Mouse (Mus musculus): Measurements from ENCODE around the gene Plekhg1. TPM values are rescaled to one million over a fixed set of nuclear protein-coding genes. Genes with fewer than 3 reads are reported as not detected.

Gene Plekhg1
- total RNA-seq, 2 experiments from 2014 or later, result 14.2 to 15.9 TPM

DNA sequence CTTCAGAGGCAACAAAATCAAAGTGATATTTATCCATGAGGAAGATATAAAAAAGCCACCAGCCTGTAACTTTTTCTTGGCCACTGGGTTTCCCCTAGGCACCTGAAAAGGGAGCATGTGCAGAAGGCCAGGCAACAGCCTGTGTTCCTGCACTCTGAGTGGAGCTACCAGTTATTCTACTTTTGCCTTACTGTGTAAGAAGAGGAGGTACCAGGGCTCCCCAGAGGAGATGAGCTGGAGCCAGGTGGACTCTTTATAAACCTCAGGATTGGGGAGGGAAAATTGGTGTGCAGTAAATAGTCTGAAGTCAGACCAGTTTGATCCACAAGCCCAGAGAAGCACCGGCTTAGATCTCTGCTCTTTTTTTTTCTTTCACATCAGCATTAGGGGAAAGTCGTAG, 111.3 kb downstream of the Plekhg1 start:
- no peak overlapping the region for H3K4me3 ChIP-seq
- no peak for TF ChIP-seq CTCF (conservative IDR thresholded peaks at IDR 0.05)
- no peak overlapping the region for H3K27ac ChIP-seq
- no peak for DNase-seq (ENCODE audit: low spot score in 2 of 2)

DNA sequence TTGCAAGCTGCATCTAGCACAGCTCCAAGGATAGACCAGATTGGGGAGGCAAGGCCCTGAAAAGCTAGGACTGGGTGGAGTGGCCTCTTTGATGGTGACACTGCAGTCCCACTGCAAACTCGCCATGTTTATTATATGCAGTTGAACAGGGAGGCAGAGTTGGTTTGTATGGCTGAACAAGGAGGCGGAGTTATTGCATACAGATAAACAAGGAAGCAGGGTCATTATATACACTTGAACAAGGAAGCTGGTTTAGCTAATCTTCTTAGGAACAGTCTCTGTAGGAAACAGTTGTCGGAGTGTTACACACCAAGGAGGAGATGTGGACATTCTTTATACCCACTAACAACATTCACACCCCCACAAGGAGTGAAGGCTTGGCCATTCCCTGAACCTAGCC, 112.6 kb downstream of the Plekhg1 start:
- no peak overlapping the region for H3K4me3 ChIP-seq
- DNase-seq (ENCODE audit: low spot score in 2 of 2), result no peak
- 0 out of 2 replicates have a peak overlapping the region, but pooled peaks have one; percentile 46 for H3K27ac ChIP-seq
- TF ChIP-seq CTCF (conservative IDR thresholded peaks at IDR 0.05), result no peak

DNA sequence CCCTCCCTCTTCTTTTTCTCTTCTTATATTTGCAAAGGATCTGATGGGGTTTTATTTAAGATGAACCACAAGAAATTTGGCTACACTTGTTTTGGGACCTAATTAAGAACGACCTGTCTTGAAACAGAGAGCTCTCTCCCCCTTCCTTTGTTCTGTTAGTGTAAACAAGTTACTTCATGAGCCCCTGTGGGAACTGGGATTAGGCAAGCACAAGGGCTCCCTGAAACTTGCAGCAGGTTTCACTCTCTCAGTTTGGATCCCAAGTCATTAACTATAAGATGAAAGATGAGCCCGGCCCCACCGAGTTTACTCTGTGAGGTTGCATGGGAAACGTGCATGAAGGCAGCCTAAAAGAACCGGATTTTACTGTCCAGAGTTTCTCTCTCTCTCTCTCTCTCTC, 117.7 kb downstream of the Plekhg1 start:
- DNase-seq (ENCODE audit: low spot score in 2 of 2), result no peak

DNA sequence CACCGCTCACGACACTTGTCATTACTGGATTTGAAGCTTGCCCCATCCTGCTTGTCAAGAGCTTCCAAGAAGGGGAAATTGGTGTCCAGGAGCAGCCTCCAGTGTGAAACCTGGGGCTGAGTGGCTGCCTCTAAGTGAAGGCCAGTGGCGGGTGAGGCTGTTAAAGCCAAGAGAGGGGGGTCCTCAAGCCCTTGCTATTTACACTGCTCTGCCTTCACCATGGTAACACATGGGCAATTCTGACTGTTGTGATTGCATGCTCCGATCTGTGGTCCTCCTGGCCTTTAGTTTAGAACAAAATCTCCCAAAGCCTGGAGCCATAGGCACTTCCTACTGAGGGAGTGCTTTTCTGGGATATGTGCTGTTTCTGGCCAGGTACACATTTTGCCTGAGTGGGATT, 118.3 kb downstream of the Plekhg1 start:
- no peak overlapping the region for H3K4me3 ChIP-seq
- no peak for TF ChIP-seq CTCF (conservative IDR thresholded peaks at IDR 0.05)

More for the DNA sequence above, 117.7 kb downstream of the Plekhg1 start:
- Histone ChIP-seq H3K27ac (no peak overlapping the region), H3K4me3 (no peak overlapping the region)
- TF ChIP-seq CTCF (conservative IDR thresholded peaks at IDR 0.05), result no peak

DNA sequence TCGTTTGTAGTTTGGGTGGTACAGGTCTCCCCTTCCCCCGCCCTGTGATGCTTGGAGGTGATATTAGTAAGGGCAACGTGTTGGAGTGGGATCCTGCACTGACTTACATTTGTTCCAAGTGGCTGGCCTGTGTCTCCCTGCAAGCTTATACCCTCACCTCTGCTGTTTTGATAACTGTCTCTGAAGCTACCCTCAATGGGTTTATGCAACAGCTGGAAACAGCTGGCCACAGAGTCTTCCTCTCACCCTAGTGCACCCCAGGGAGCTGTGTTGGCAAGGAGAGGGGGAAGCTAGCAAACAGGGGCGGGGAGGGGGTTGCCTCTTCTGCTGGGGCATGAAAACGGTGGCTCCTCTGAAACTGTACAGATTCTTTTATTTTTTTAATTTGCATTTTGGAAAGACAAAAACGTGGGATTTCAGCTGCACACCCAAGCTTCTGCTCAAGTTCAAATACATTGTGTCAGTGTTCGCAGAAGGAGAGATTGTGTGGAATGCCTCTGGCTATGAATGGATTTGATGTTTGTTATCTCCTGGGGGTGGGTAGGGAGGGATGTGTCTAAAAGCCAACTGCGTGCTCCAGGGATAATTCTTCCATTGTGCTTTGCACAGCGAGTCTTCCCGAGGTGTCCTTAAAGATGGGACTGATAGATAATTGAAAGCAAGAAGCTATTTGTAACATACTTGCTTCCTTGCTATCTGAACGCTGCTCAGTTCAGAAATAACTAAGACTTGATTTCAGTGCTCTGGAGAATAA, 119.0 kb downstream of the Plekhg1 start:
- no peak for DNase-seq (ENCODE audit: low spot score in 2 of 2)
- no peak overlapping the region for H3K4me3 ChIP-seq
- peak overlapping the region; percentile 37; the same call in 1 of the 2 replicates for H3K27ac ChIP-seq
- TF ChIP-seq CTCF (conservative IDR thresholded peaks at IDR 0.05), result no peak

More for the DNA sequence above, 118.3 kb downstream of the Plekhg1 start:
- no peak overlapping the region for H3K27ac ChIP-seq
- DNase-seq (ENCODE audit: low spot score in 2 of 2), result no peak

DNA sequence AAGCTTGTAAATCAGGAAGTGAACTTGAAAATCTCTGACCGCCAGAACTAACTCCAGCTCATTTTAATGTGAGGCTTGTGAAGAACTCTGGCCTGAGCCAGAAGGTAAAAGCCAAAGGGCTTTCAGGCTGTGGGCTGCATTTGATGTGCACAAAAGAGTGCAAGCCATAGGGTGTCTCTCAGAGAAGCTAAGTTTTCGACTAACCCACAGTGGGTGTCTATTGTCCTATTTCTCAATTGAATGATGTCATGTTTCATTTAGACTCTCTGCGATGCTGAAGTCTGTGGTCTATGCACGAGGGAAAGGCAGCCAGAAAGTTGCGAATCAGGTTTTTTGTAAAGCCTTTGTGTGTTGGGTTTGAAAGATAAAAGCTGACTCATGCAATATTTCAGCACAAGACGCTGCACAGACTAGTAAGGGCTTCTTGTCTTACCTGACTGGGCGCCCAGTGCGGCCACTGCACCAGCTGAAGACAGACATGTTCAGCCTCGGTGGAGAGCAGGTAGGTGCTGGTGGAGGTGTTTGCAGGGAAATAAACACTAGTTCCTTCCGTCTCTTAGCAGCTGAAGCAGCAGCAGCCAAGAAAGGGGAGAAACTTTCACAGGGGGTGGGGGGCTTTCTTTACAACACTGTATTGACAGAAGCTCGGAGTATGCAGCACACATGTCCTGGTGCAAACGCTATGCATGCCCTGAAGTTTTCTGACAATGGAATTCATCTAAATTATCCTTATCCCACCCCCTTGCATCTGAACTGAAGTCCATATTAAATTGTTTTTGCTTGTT, 123.4 kb downstream of the Plekhg1 start:
- Histone ChIP-seq H3K4me3 (peak overlapping the region; percentile 43), H3K27ac (peak overlapping the region; percentile 67)
- no peak for TF ChIP-seq CTCF (conservative IDR thresholded peaks at IDR 0.05)
- no peak for DNase-seq (ENCODE audit: low spot score in 2 of 2)

DNA sequence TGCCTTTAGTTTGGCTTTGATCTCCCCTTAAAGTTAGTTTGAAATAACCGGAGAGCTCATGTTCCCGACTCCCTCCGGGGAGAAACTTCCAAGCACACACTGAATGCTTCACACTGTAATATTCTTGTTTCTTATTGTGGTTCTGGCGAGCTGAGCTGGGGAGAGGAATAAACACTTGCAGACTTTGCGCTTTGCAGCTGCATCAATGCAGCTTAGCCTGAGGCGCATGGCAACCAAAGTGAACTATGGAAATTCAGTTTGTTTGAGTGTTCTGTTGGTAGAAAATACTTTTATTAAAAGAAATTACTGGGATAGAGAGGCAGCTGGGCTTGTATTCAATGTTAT, 124.0 kb downstream of the Plekhg1 start:
- no peak for TF ChIP-seq CTCF (conservative IDR thresholded peaks at IDR 0.05)
- DNase-seq (ENCODE audit: low spot score in 2 of 2), result no peak
- Histone ChIP-seq H3K27ac (peak overlapping the region; percentile 67), H3K4me3 (peak overlapping the region; percentile 43)

DNA sequence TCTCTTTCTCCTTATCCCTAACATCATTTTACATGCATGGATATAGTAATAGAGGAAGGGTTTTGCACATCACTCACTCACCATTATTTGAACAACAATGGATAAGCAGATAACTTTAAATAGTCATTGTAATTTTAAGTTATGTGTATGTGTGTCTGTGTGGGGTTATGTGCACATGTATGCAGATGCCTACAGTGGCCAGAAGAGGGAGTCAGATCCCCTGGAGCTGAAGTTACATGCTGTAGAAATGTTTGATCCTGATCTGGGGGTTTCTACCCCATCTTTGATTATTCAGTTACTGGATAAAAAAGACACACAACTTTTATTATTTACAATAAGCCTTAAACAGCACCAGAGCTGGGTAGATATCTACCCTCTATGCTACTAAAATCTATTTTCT, 127.1 kb downstream of the Plekhg1 start:
- Histone ChIP-seq H3K27ac (no peak overlapping the region), H3K4me3 (no peak overlapping the region)
- peak; percentile 28 for TF ChIP-seq CTCF (conservative IDR thresholded peaks at IDR 0.05)
- DNase-seq (ENCODE audit: low spot score in 2 of 2), result no peak

DNA sequence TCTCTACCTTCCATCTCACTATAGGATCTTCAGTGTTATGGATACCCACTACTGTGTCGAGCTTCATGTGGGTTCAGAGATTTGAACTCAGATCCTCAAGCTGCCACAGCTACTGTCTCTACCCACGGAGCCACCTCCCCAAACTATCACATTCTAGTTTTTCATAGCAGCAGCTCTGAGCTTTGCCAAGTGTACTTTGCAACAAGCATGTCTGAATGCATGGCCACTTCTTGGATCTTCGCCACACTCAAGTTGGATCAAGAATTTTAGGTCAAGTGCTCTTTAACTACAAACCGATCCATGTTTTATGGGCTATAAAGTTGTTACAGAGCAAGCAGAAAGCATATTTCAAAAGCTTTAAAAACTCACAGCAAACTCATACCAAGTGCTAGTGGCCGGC, 130.7 kb downstream of the Plekhg1 start:
- no peak overlapping the region for H3K4me3 ChIP-seq
- H3K27ac ChIP-seq, result no peak overlapping the region
- TF ChIP-seq CTCF (conservative IDR thresholded peaks at IDR 0.05), result no peak
- no peak for DNase-seq (ENCODE audit: low spot score in 2 of 2)

DNA sequence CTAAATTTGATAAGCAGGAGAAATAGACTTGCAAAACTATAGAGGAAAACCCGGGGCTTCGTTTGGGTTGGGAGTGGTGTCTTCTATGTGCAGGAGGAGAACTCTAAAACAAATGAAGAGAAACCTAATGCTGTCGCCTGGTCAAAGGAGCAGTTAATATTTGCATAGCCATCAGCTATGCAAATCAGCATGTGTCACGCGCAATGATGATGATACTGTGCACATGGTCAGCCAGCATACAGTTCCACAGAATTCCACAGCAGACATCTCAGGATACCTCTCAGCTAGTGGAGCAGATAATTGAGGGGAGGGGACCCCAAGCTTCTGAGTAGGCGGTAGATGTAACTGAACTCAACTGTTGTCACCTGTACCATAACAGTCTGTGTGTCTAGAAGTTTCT, 133.3 kb downstream of the Plekhg1 start:
- Histone ChIP-seq H3K4me3 (no peak overlapping the region), H3K27ac (no peak overlapping the region)
- no peak for DNase-seq (ENCODE audit: low spot score in 2 of 2)
- TF ChIP-seq CTCF (conservative IDR thresholded peaks at IDR 0.05), result no peak

DNA sequence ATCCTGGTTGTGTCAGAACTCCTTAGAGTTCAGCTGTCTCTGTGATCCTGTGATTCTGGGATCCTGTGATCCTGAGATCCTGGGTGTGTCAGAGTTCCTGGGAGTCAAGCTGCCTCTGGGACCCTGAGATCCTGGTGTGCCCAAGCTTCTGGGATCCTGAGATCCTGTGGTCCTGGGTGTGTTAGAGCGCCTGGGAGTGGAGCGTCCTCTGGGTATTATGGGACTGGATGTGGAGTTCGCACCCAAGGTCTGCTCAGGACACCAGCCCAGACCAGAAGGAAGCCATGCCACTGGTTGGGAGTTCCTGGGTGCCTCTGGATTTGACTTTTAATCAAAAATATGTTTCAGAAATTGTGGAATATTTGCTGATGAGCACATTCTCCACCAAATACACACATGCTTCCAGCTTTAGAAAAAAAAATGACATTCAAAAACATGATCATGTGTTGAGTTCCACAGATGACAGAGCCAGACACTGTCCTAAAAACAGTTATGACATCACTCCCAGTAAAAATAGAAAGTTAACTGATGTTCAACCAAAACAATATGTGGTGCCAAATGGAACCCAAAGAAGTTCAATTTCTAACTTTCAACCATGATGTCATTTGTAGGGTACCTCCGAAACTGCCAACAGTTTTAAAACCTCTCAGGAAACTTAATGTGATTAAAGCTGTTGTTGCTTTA, 137.8 kb downstream of the Plekhg1 start:
- no peak for DNase-seq (ENCODE audit: low spot score in 2 of 2)
- Histone ChIP-seq H3K4me3 (no peak overlapping the region), H3K27ac (peak overlapping the region; percentile 48; the same call in 1 of the 2 replicates)
- no peak for TF ChIP-seq CTCF (conservative IDR thresholded peaks at IDR 0.05)

DNA sequence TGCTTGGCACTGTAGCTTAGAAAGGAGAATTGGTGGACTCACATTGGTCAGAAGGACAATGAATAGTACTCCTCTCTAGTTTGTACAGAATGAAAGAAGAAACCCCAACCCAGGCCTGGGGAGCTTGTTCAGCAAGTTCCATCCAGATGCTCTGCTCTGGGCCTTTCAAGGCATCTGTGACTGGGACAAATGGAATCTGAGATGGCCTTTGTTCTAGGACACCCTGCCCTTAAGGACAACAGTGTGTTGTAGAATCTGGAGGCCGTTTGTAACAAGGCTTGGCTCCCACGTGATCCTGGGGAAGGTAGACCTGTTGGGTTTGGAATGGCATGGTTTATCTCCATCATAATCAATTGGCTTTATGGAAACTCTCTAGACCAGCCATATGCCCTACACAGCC, 141.0 kb downstream of the Plekhg1 start:
- no peak overlapping the region for H3K4me3 ChIP-seq
- no peak for DNase-seq (ENCODE audit: low spot score in 2 of 2)
- peak overlapping the region; percentile 1; the same call in 1 of the 2 replicates for H3K27ac ChIP-seq
- TF ChIP-seq CTCF (conservative IDR thresholded peaks at IDR 0.05), result no peak

DNA sequence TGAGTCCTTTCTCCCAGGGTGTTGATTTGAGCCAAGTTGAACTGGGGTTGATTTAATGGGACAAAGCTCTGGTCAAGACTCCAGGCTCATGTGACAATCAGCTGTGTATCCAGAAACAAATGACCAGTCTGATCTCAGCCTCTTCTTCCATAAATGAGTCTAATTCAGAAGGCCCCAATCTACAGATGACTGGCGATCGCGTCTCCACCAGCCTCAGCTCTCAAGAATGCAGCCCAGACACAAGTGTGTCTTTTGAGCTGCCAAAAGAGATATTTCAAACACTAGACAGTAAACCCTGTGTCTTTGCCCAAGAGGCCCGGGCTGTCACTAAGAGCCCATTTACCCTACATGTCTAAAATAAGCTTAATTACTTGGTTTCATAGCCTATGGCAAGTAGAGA, 148.3 kb downstream of the Plekhg1 start:
- no peak for TF ChIP-seq CTCF (conservative IDR thresholded peaks at IDR 0.05)
- H3K4me3 ChIP-seq, result no peak overlapping the region
- peak overlapping the region; percentile 69 for H3K27ac ChIP-seq
- peak in 1 of 2 experiments; percentile 19 for DNase-seq (ENCODE audit: low spot score in 2 of 2)

Measured in layer of hippocampus, adult 2 months (tissue).